Mouse (Mus musculus) CD4-positive naive resting alpha-beta T cell, adult 76 days (primary cell): Measurements from ENCODE around the gene Gabrr3. TPM values are rescaled to one million over a fixed set of nuclear protein-coding genes. Genes with fewer than 3 reads are reported as not detected.

Experiments
- total RNA-seq: library from RNA; stranded (reverse); gene quantifications from one replicate; pipeline ENCODE4 v1.2.4, GENCODE M21; 2023

Gene Gabrr3
- total RNA-seq = not detected

GRCm38 (mm10) chr16:59407032-59407431, at the start of gene Gabrr3:
Gene Gabrr3, plus strand, starts transcription at chr16:59407332.

GRCm38 (mm10) chr16:59363893-59364292, 43.2 kb upstream of the Gabrr3 start, which contains the start of gene Olfr209:
Gene Olfr209, minus strand, starts transcription at chr16:59363993.

GRCm38 (mm10) chr16:59471637-59472278, 64.6 kb downstream of the Gabrr3 start, which contains the start of gene Riox2:
Gene Riox2, plus strand, starts transcription at chr16:59471775.

Other genes starting within 250 kb of the Gabrr3 start
- gene Olfr196, start 236.9 kb upstream of the Gabrr3 start, total RNA-seq = not detected
- gene Olfr198, start 203.8 kb upstream of the Gabrr3 start, total RNA-seq = not detected
- gene Olfr199, start 187.6 kb upstream of the Gabrr3 start, total RNA-seq = not detected
- gene Olfr201, start 134.7 kb upstream of the Gabrr3 start, total RNA-seq = not detected
- not detected for gene Olfr202, start 120.5 kb upstream of the Gabrr3 start, total RNA-seq
- gene Olfr203, start 108.5 kb upstream of the Gabrr3 start, total RNA-seq = not detected
- gene Olfr204, start 89.1 kb upstream of the Gabrr3 start, total RNA-seq = not detected
- gene Olfr205, start 76.2 kb upstream of the Gabrr3 start, total RNA-seq = not detected
- not detected for gene Olfr206, start 58.1 kb upstream of the Gabrr3 start, total RNA-seq
- gene Olfr209, start 43.3 kb upstream of the Gabrr3 start, total RNA-seq = not detected
- gene Riox2, start 64.4 kb downstream of the Gabrr3 start, total RNA-seq = 30.3 TPM
- 3.3 TPM for gene Crybg3, start 193.6 kb downstream of the Gabrr3 start, total RNA-seq
- not detected for gene Arl6, start 232.1 kb downstream of the Gabrr3 start, total RNA-seq